Mouse (Mus musculus) MEL (cell line): Measurements from ENCODE around the gene Rps15. TPM values are rescaled to one million over a fixed set of nuclear protein-coding genes. Genes with fewer than 3 reads are reported as not detected.
A peak's percentile ranks its signal among the peaks of the same experiment; 100 is the strongest.

Source experiments
- DNase-seq: peaks from one replicate; pipeline ENCODE4 v3.0.0; 2011; ENCODE audit warnings: low read depth, low spot score
- H3K27ac ChIP-seq: 2 replicates; pipeline ENCODE4 v1.5.1; 2012; ENCODE audit warnings: low read depth, mild to moderate bottlenecking, control low read depth, low read length, moderate library complexity; ENCODE audit not compliant: control insufficient read depth
- H3K27me3 ChIP-seq, 2 experiments: fragments of 150-350 bp in 1 of 2; sonication (generic) in 1 of 2; 2 replicates each; pipeline ENCODE4 v1.6.1; 2012; ENCODE audit warnings: low read length in 2 of 2, mild to moderate bottlenecking in 2 of 2, improper control_type of control experiment in 1 of 2, moderate library complexity in 1 of 2; ENCODE audit not compliant: insufficient read depth in 2 of 2, control insufficient read depth in 1 of 2
- H3K36me3 ChIP-seq, 2 experiments: 2 replicates each; pipeline ENCODE4 v1.6.1; 2012 to 2014; ENCODE audit warnings: low read length in 2 of 2, improper control_type of control experiment in 1 of 2, inconsistent platforms in 1 of 2, mild to moderate bottlenecking in 1 of 2; ENCODE audit not compliant: insufficient read depth in 2 of 2, control insufficient read depth in 1 of 2
- H3K4me1 ChIP-seq, 2 experiments: fragments of 150-350 bp in 1 of 2; sonication (generic) in 1 of 2; 2 replicates each; pipeline ENCODE4 v1.6.1; 2012; ENCODE audit warnings: low read length in 2 of 2, improper control_type of control experiment in 1 of 2, mild to moderate bottlenecking in 1 of 2; ENCODE audit not compliant: insufficient read depth in 2 of 2, control insufficient read depth in 1 of 2
- H3K4me3 ChIP-seq, 2 experiments: fragments of 150-350 bp in 1 of 2; sonication (generic) in 1 of 2; 2 replicates each; pipeline ENCODE4 v1.5.1; 2012; ENCODE audit warnings: low read depth in 2 of 2, low read length in 2 of 2, mild to moderate bottlenecking in 2 of 2, moderate library complexity in 2 of 2, control low read depth in 1 of 2, improper control_type of control experiment in 1 of 2; ENCODE audit not compliant: control insufficient read depth in 1 of 2, insufficient read depth in 1 of 2
- H3K79me2 ChIP-seq: 2 replicates; pipeline ENCODE4 v1.6.1; 2012; ENCODE audit warnings: mild to moderate bottlenecking, low read length, moderate library complexity; ENCODE audit not compliant: control insufficient read depth, poor library complexity, insufficient read depth
- H3K9ac ChIP-seq: 2 replicates; pipeline ENCODE4 v1.6.1; 2012; ENCODE audit warnings: low read depth, mild to moderate bottlenecking, control low read depth, low read length, moderate library complexity; ENCODE audit not compliant: control insufficient read depth, poor library complexity, severe bottlenecking
- H3K9me3 ChIP-seq: fragments of 150-350 bp; sonication (generic); replicated peaks from 2 replicates; pipeline ENCODE4 v1.6.1; 2012; ENCODE audit warnings: mild to moderate bottlenecking, low read length, improper control_type of control experiment, moderate library complexity; ENCODE audit not compliant: insufficient read depth
- CTCF ChIP-seq, 3 experiments: IDR thresholded peaks in 2 of 3; conservative IDR thresholded peaks in 1 of 3; 2 replicates each; pipeline ENCODE4 v1.5.1; 2011 to 2012; ENCODE audit warnings: low read length in 3 of 3, low read depth in 2 of 3, mild to moderate bottlenecking in 2 of 3, improper control_type of control experiment in 1 of 3, inconsistent platforms in 1 of 3, mixed read lengths in 1 of 3, moderate library complexity in 1 of 3; ENCODE audit not compliant: control insufficient read depth in 1 of 3, insufficient read depth in 1 of 3, poor library complexity in 1 of 3, severe bottlenecking in 1 of 3
- MAX ChIP-seq: IDR thresholded peaks from 2 replicates; pipeline ENCODE4 v1.6.1; 2011; ENCODE audit warnings: low read length, improper control_type of control experiment
- MAZ ChIP-seq: IDR thresholded peaks from 2 replicates; pipeline ENCODE4 v1.6.1; 2012; ENCODE audit warnings: low read depth, mild to moderate bottlenecking, inconsistent platforms, low read length, improper control_type of control experiment
- MEF2A ChIP-seq: IDR thresholded peaks from 2 replicates; pipeline ENCODE4 v1.6.1; 2014; ENCODE audit warnings: low read depth, mild to moderate bottlenecking, inconsistent platforms, low read length, improper control_type of control experiment; ENCODE audit not compliant: poor library complexity, insufficient replicate concordance, severe bottlenecking; ENCODE audit errors: extremely low read depth
- MXI1 ChIP-seq: IDR thresholded peaks from 2 replicates; pipeline ENCODE4 v1.6.1; 2011; ENCODE audit warnings: mild to moderate bottlenecking, low read depth, low read length, improper control_type of control experiment
- MYB ChIP-seq: IDR thresholded peaks from 2 replicates; pipeline ENCODE4 v1.6.1; 2011; ENCODE audit warnings: mild to moderate bottlenecking, low read depth, low read length, improper control_type of control experiment
- MYC ChIP-seq: IDR thresholded peaks from 2 replicates; pipeline ENCODE4 v1.6.1; 2011; ENCODE audit warnings: low read depth, mild to moderate bottlenecking, low read length, improper control_type of control experiment, moderate library complexity
- NRF1 ChIP-seq: IDR thresholded peaks from 2 replicates; pipeline ENCODE4 v1.6.1; 2014; ENCODE audit warnings: low read depth, mild to moderate bottlenecking, inconsistent platforms, low read length, improper control_type of control experiment, moderate library complexity; ENCODE audit not compliant: poor library complexity, insufficient read depth, severe bottlenecking
- POLR2AphosphoS2 ChIP-seq: IDR thresholded peaks from 2 replicates; pipeline ENCODE4 v1.6.1; 2011; ENCODE audit warnings: low read length, improper control_type of control experiment
- POLR2AphosphoS5 ChIP-seq: IDR thresholded peaks from 2 replicates; pipeline ENCODE4 v1.6.1; 2012; ENCODE audit warnings: low read depth, borderline replicate concordance, mild to moderate bottlenecking, inconsistent platforms, low read length, moderate library complexity, mixed read lengths
- RAD21 ChIP-seq: IDR thresholded peaks from 2 replicates; pipeline ENCODE4 v1.6.1; 2011; ENCODE audit warnings: mild to moderate bottlenecking, low read depth, low read length, improper control_type of control experiment
- RCOR1 ChIP-seq: IDR thresholded peaks from 2 replicates; pipeline ENCODE4 v1.6.1; 2012; ENCODE audit warnings: low read depth, mild to moderate bottlenecking, inconsistent platforms, low read length, improper control_type of control experiment
- SMC3 ChIP-seq: IDR thresholded peaks from 2 replicates; pipeline ENCODE4 v1.6.1; 2011; ENCODE audit warnings: low read depth, low read length, improper control_type of control experiment
- TBP ChIP-seq: IDR thresholded peaks from 2 replicates; pipeline ENCODE4 v1.8.0; 2011; ENCODE audit warnings: low read depth, low read length, improper control_type of control experiment
- UBTF ChIP-seq: IDR thresholded peaks from 2 replicates; pipeline ENCODE4 v1.6.1; 2012; ENCODE audit warnings: low read depth, mild to moderate bottlenecking, inconsistent platforms, low read length, improper control_type of control experiment, moderate library complexity, borderline replicate concordance; ENCODE audit not compliant: insufficient read depth
- USF1 ChIP-seq: IDR thresholded peaks from 2 replicates; pipeline ENCODE4 v1.6.1; 2014; ENCODE audit warnings: low read depth, mild to moderate bottlenecking, inconsistent platforms, low read length, improper control_type of control experiment, moderate library complexity
- USF2 ChIP-seq, 2 experiments: IDR thresholded peaks; 2 replicates each; pipeline ENCODE4 v1.6.1; 2011 to 2012; ENCODE audit warnings: improper control_type of control experiment in 2 of 2, low read length in 2 of 2, borderline replicate concordance in 1 of 2, inconsistent platforms in 1 of 2, low read depth in 1 of 2, mild to moderate bottlenecking in 1 of 2; ENCODE audit not compliant: insufficient read depth in 1 of 2
- ZC3H11A ChIP-seq: IDR thresholded peaks from 2 replicates; pipeline ENCODE4 v1.6.1; 2012; ENCODE audit warnings: low read depth, mild to moderate bottlenecking, inconsistent platforms, low read length, improper control_type of control experiment
- polyA plus RNA-seq, 2 experiments: library from polyadenylated mRNA; stranded (reverse) in 1 of 2; unstranded in 1 of 2; fragments of >175 nt in 1 of 2; fragments of >200 nt in 1 of 2; gene quantifications; 2 replicates each; pipeline versions ENCODE4 v1.2.1 to v1.2.4; 2012; ENCODE audit warnings: low replicate concordance in 2 of 2, low read depth in 1 of 2; ENCODE audit not compliant: insufficient read length in 2 of 2, insufficient read depth in 1 of 2, missing spikeins in 1 of 2
- total RNA-seq: library from RNA; depleted of rRNA; stranded (reverse); fragments of 300-350 nt; gene quantifications from 2 replicates; pipeline ENCODE4 v1.2.3, GENCODE M21; 2012

The Rps15 gene
- total and polyA plus RNA-seq, 3 experiments: 1,331 to 4,320 (median 3,905) TPM

DNA sequence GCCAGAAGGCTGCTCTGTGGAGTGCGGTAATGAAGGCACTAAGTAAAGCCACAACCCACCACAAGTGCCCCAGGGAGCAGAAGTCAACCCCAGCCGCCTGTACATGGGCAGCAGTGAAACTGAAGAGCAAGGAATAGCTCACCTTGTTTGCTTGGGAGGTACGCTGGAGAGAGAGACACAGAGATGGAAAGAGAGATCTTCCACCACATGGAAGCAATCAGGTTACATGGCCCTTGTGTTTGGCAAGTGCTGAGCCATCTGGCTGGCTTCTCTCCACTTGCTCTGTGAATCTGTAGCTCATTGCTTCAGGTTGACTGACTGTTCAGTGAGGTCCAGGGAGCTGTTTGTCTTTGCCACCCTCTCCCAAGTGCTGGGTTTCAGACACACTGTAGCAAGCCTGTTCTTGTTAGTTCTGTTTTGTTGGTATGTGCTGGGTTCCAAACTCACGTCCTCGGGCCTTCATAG lies 40.3 kb downstream of the Rps15 start:
- H3K4me1 ChIP-seq: peaks cover 14 to 25% of the 10 kb centered on the region in 2 experiments
- TF ChIP-seq MYB: no peak
- no peak for TF ChIP-seq UBTF
- no peak for TF ChIP-seq MAZ
- TF ChIP-seq, all 39 proteins: peak for 0
- Histone ChIP-seq H3K9ac (no peak overlapping the region), H3K36me3 (peaks cover 0 to 22% of the 10 kb centered on the region in 2 experiments; a peak in 3 of 4 replicates), H3K79me2 (peaks cover 2% of the 10 kb centered on the region; the same call in 1 of the 2 replicates), H3K27me3 (no peaks in the 10 kb centered on the region), H3K4me3 (no peak overlapping the region), H3K27ac (0 out of 2 replicates have a peak overlapping the region, but pooled peaks have one; percentile 4), H3K9me3 (no peaks in the 10 kb centered on the region)
- DNase-seq: no peak

DNA sequence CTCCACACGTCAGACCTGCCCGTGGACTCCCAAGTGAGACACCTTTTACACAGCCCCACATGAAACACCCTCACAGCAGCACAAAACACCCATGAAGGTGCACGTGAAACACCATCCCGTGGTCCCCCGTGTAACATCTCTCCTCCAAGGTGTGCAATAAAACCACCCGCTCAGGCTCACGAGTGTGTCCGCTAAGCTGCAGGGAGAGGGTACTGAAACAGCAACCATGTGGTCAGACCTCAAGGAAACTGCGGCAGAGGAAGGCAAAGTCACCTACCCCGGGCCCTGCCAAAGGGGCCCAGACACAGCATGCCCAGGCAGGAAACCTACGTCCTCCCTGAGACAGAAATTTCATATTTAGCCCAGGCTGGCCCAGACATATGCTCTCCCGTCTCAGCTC lies 44.0 kb downstream of the Rps15 start:
- Histone ChIP-seq H3K36me3 (peaks cover 0 to 12% of the 10 kb centered on the region in 2 experiments; a peak in 3 of 4 replicates), H3K9ac (no peak overlapping the region), H3K4me3 (no peak overlapping the region), H3K27me3 (no peaks in the 10 kb centered on the region), H3K4me1 (peaks cover 8 to 18% of the 10 kb centered on the region in 2 experiments), H3K79me2 (no peaks in the 10 kb centered on the region), H3K9me3 (no peaks in the 10 kb centered on the region), H3K27ac (no peak overlapping the region)
- no peak for TF ChIP-seq MYC
- no peak for TF ChIP-seq TBP
- TF ChIP-seq MXI1: no peak
- no peak for DNase-seq

GRCm38 (mm10) chr10:80339941-80340750 lies 47.9 kb downstream of the Rps15 start:
- H3K79me2 ChIP-seq: no peaks in the 10 kb centered on the region
- no peak overlapping the region for H3K27ac ChIP-seq
- H3K4me3 ChIP-seq: no peak overlapping the region
- peak; percentile 70; the same call in 1 of the 2 replicates for TF ChIP-seq MAX
- TF ChIP-seq RAD21: peak; percentile 73
- TF ChIP-seq MYC: 0 out of 2 replicates have a peak, but pooled peaks have one; percentile 45
- TF ChIP-seq RCOR1: no peak
- TF ChIP-seq POLR2AphosphoS5: no peak
- TF ChIP-seq USF2 (IDR thresholded peaks at IDR 0.05; ENCODE audit: borderline replicate concordance in 1 of 2, insufficient read depth in 1 of 2, low read depth in 1 of 2, low read length in 2 of 2): peak in 1 of 2 experiments; percentile 45; a peak in 1 of 4 replicates
- no peak for TF ChIP-seq NRF1
- peak; percentile 88 for TF ChIP-seq SMC3
- peak; percentile 65 for TF ChIP-seq ZC3H11A
- 0 out of 2 replicates have a peak, but pooled peaks have one; percentile 21 for TF ChIP-seq POLR2AphosphoS2
- TF ChIP-seq USF1: peak; percentile 88
- 0 out of 2 replicates have a peak, but pooled peaks have one; percentile 17 for TF ChIP-seq MXI1
- no peak for TF ChIP-seq MEF2A
- TF ChIP-seq CTCF (IDR thresholded peaks at IDR 0.05 in 2 of 3, conservative IDR thresholded peaks at IDR 0.05 in 1 of 3; ENCODE audit: control insufficient read depth in 1 of 3, insufficient read depth in 1 of 3, low read depth in 2 of 3, low read length in 3 of 3, poor library complexity in 1 of 3, severe bottlenecking in 1 of 3): peak; percentile 90 to 94 (median 94)
- TF ChIP-seq, all 39 proteins: peak for 10
- H3K36me3 ChIP-seq: peaks cover 0 to 7% of the 10 kb centered on the region in 2 experiments; a peak in 3 of 4 replicates
- no peak overlapping the region for H3K9ac ChIP-seq
- H3K9me3 ChIP-seq: no peaks in the 10 kb centered on the region
- no peaks in the 10 kb centered on the region for H3K27me3 ChIP-seq
- DNase-seq: peak; percentile 89
- peaks cover 4 to 18% of the 10 kb centered on the region in 2 experiments for H3K4me1 ChIP-seq
